Comparison of ENCODE assay signal across 19 mouse cellular contexts in the genomic region with DNA sequence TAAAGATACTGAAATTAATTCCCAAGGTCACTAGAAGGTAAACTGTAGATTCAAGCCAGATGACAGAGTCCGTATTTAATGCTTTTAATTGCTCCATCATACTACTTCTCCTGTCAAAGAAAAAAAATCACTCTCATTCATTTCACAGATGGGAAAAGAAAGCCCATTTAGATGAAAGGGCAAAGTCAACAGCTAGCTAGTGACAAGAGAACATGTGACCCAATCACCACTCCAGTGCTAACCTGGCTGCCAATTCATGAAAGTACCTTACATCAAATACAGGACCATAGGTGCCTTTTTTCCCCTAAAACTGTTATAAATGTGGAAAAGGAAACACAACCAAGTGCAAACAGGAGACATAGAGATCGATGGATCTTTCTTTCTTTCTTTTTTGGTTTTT. TPM values are rescaled to one million over a fixed set of nuclear protein-coding genes. Genes with fewer than 3 reads are reported as not detected.
DNase-seq lines count a peak whose midpoint lies in the region; ATAC-seq and TF ChIP-seq lines count a peak whose summit lies in the region.
"Had no signal": no experiment of that assay in that cellular context is flagged by ENCODE, and none has a peak within 500 bp of the region (broad histone marks: within the 10 kb centered on the region; RNA-seq: fewer than 3 reads in every experiment).

No protein-coding gene starts in this region.

- H3K36me3 ChIP-seq in heart, embryonic 15.5 days: no peaks in the 10 kb centered on the region
- no peaks in the 10 kb centered on the region for H3K36me3 ChIP-seq in heart, embryonic 11.5 days (ENCODE audit: control insufficient read depth, insufficient read depth, low read length)
- H3K36me3 ChIP-seq in liver, embryonic 12.5 days: peaks cover 14% of the 10 kb centered on the region; the same call in 1 of the 2 replicates
- no peaks in the 10 kb centered on the region for H3K36me3 ChIP-seq in liver, embryonic 11.5 days (ENCODE audit: control insufficient read depth, insufficient read depth, low read length)
- H3K36me3 ChIP-seq in intestine, embryonic 16.5 days (ENCODE audit: control insufficient read depth, insufficient read depth, low read length): no peaks in the 10 kb centered on the region
- no peaks in the 10 kb centered on the region for H3K36me3 ChIP-seq in myocyte (ENCODE audit: control insufficient read depth, insufficient read depth)
- H3K36me3 ChIP-seq: hindbrain, embryonic 12.5 days had no signal

- H3K9ac ChIP-seq in heart, embryonic 15.5 days: no peak overlapping the region
- H3K9ac ChIP-seq in heart, embryonic 11.5 days (ENCODE audit: low read depth, low read length): no peak overlapping the region
- peak overlapping the region; percentile 27; the same call in 1 of the 2 replicates for H3K9ac ChIP-seq in liver, embryonic 12.5 days
- no peak overlapping the region for H3K9ac ChIP-seq in liver, embryonic 11.5 days (ENCODE audit: low read depth, low read length)
- H3K9ac ChIP-seq in intestine, embryonic 16.5 days (ENCODE audit: low read depth, low read length): no peak overlapping the region
- H3K9ac ChIP-seq: hindbrain, embryonic 12.5 days had no signal

- H3K4me1 ChIP-seq in heart, embryonic 15.5 days (replicated peaks): peaks cover 36% of the 10 kb centered on the region
- H3K4me1 ChIP-seq in heart, embryonic 11.5 days (ENCODE audit: control insufficient read depth, insufficient read depth, low read length): peaks cover 5% of the 10 kb centered on the region; the same call in 1 of the 2 replicates
- H3K4me1 ChIP-seq in liver, embryonic 12.5 days: peaks cover 38% of the 10 kb centered on the region
- H3K4me1 ChIP-seq in liver, embryonic 11.5 days (replicated peaks; ENCODE audit: control insufficient read depth, insufficient read depth, low read length): peaks cover 6% of the 10 kb centered on the region; the same call in 1 of the 2 replicates
- H3K4me1 ChIP-seq in intestine, embryonic 16.5 days (ENCODE audit: control insufficient read depth, insufficient read depth, low read length): peaks cover 8% of the 10 kb centered on the region

- peak overlapping the region; percentile 60; the same call in 1 of the 2 replicates for H3K4me2 ChIP-seq in heart, embryonic 15.5 days
- H3K4me2 ChIP-seq in heart, embryonic 11.5 days: no peak overlapping the region; the same call in 1 of the 2 replicates
- H3K4me2 ChIP-seq in liver, embryonic 12.5 days: peak overlapping the region; percentile 48
- H3K4me2 ChIP-seq in liver, embryonic 11.5 days: no peak overlapping the region
- peak overlapping the region; percentile 35 for H3K4me2 ChIP-seq in intestine, embryonic 16.5 days (ENCODE audit: low read depth, low read length)
- H3K4me2 ChIP-seq in myocyte (ENCODE audit: low read depth): peak overlapping the region; percentile 78

- 92% methylated on average over 2 of the region's 2 CpGs for WGBS in heart, embryonic 15.5 days
- WGBS in heart, embryonic 11.5 days (ENCODE audit: insufficient replicate concordance): 86% methylated on average over 2 of the region's 2 CpGs
- WGBS in liver, embryonic 12.5 days (ENCODE audit: insufficient replicate concordance): 89% methylated on average over 2 of the region's 2 CpGs
- WGBS in liver, embryonic 11.5 days: 91% methylated on average over 2 of the region's 2 CpGs
- 81% methylated on average over 2 of the region's 2 CpGs for WGBS in intestine, embryonic 16.5 days

- peaks cover 82% of the 10 kb centered on the region for H3K79me2 ChIP-seq in myocyte (ENCODE audit: control insufficient read depth, insufficient read depth)

- no peaks in the 10 kb centered on the region for H3K27me3 ChIP-seq in heart, embryonic 15.5 days
- no peaks in the 10 kb centered on the region for H3K27me3 ChIP-seq in heart, embryonic 11.5 days (ENCODE audit: control insufficient read depth, insufficient read depth, low read length)
- H3K27me3 ChIP-seq in liver, embryonic 12.5 days (replicated peaks): no peaks in the 10 kb centered on the region
- no peaks in the 10 kb centered on the region for H3K27me3 ChIP-seq in liver, embryonic 11.5 days (replicated peaks; ENCODE audit: control insufficient read depth, insufficient read depth, low read length)
- no peaks in the 10 kb centered on the region for H3K27me3 ChIP-seq in intestine, embryonic 16.5 days (replicated peaks; ENCODE audit: control insufficient read depth, insufficient read depth, low read length)
- H3K27me3 ChIP-seq in myocyte (ENCODE audit: control insufficient read depth, insufficient read depth, insufficient read length): no peaks in the 10 kb centered on the region
- H3K27me3 ChIP-seq: hindbrain, embryonic 12.5 days; midbrain, embryonic 13.5 days had no signal

- no peak for TF ChIP-seq POLR2A in myocyte (IDR thresholded peaks at IDR 0.05; ENCODE audit: insufficient read length, low read depth)

- no peak overlapping the region for H3K27ac ChIP-seq in heart, embryonic 15.5 days
- no peak overlapping the region for H3K27ac ChIP-seq in heart, embryonic 11.5 days (ENCODE audit: low read depth, low read length)
- H3K27ac ChIP-seq in liver, embryonic 12.5 days: no peak overlapping the region
- no peak overlapping the region for H3K27ac ChIP-seq in liver, embryonic 11.5 days (ENCODE audit: low read depth, low read length)
- peak overlapping the region; percentile 45; the same call in 1 of the 2 replicates for H3K27ac ChIP-seq in intestine, embryonic 16.5 days (ENCODE audit: low read length)
- H3K27ac ChIP-seq: hindbrain, embryonic 12.5 days; midbrain, embryonic 13.5 days had no signal

- no peak for DNase-seq in liver, embryonic 11.5 days (ENCODE audit: low spot score)
- no peak for DNase-seq in right cerebral cortex, postnatal 36 days (ENCODE audit: low spot score in 2 of 2)
- no peak for DNase-seq in c-Kit-positive CD71-positive TER-119-positive erythroid progenitor cells, embryonic 14.5 days (ENCODE audit: low spot score)
- DNase-seq: adrenal gland, postnatal 10 days; cerebellum, adult 8-10 months; kidney, postnatal 10 days; right cerebral cortex, adult 18-20 months; spleen, adult 18-20 months; thymus, postnatal 25 days had no signal

- H3K9me3 ChIP-seq in heart, embryonic 15.5 days (replicated peaks): no peaks in the 10 kb centered on the region
- H3K9me3 ChIP-seq in heart, embryonic 11.5 days (replicated peaks; ENCODE audit: control insufficient read depth, low read length): no peaks in the 10 kb centered on the region
- H3K9me3 ChIP-seq in liver, embryonic 12.5 days (replicated peaks): no peaks in the 10 kb centered on the region
- no peaks in the 10 kb centered on the region for H3K9me3 ChIP-seq in liver, embryonic 11.5 days (ENCODE audit: control insufficient read depth, low read length)
- no peaks in the 10 kb centered on the region for H3K9me3 ChIP-seq in intestine, embryonic 16.5 days (ENCODE audit: control insufficient read depth, low read length)
- H3K9me3 ChIP-seq: hindbrain, embryonic 12.5 days; midbrain, embryonic 13.5 days had no signal

- no peak overlapping the region for H3K4me3 ChIP-seq in heart, embryonic 15.5 days
- H3K4me3 ChIP-seq in heart, embryonic 11.5 days (ENCODE audit: low read depth, low read length): no peak overlapping the region
- no peak overlapping the region for H3K4me3 ChIP-seq in liver, embryonic 12.5 days
- H3K4me3 ChIP-seq in liver, embryonic 11.5 days (ENCODE audit: low read depth, low read length): no peak overlapping the region
- H3K4me3 ChIP-seq in intestine, embryonic 16.5 days (ENCODE audit: low read length): no peak overlapping the region; the same call in 1 of the 2 replicates
- no peak overlapping the region for H3K4me3 ChIP-seq in myocyte

- no peak for ATAC-seq in heart, embryonic 15.5 days (replicated peaks; ENCODE audit: insufficient number of reproducible peaks, insufficient read depth, low FRiP score, low read depth)
- ATAC-seq in heart, embryonic 11.5 days (replicated peaks; ENCODE audit: insufficient number of reproducible peaks, low FRiP score, low TSS enrichment): no peak
- no peak for ATAC-seq in liver, embryonic 12.5 days
- no peak for ATAC-seq in liver, embryonic 11.5 days (replicated peaks; ENCODE audit: low FRiP score)
- no peak for ATAC-seq in intestine, embryonic 16.5 days
- ATAC-seq: CD4-positive, CD25-positive, alpha-beta regulatory T cell, adult 4 months; midbrain, embryonic 13.5 days had no signal

- H3ac ChIP-seq in myocyte (ENCODE audit: control insufficient read depth, insufficient read length): no peak overlapping the region

RNA-seq across cellular contexts. Expression of a gene that starts 1.7 kb away (rescaled TPM):
- 261 and 298 TPM in 2 replicates for polyA plus RNA-seq in heart, embryonic 15.5 days (2015; fragmentation: Nextera tagmentation; extraction: Ambion mirVana)
- polyA plus RNA-seq in heart, embryonic 11.5 days (2014; fragmentation: Nextera tagmentation; extraction: Ambion mirVana): 129 and 172 TPM in 2 replicates
- 92.2 and 103 TPM in 2 replicates for polyA plus RNA-seq in liver, embryonic 12.5 days (2016; fragmentation: Nextera tagmentation; extraction: Ambion mirVana)
- polyA plus RNA-seq in liver, embryonic 11.5 days (2014; fragmentation: Nextera tagmentation; extraction: Ambion mirVana): 122 and 128 TPM in 2 replicates
- polyA plus RNA-seq in intestine, embryonic 16.5 days (2015; fragmentation: Nextera tagmentation; extraction: Ambion mirVana): 232 and 255 TPM in 2 replicates
- 119 TPM for polyA plus RNA-seq in myocyte (2012; fragmentation: generic; extraction: Trizol)

RNA-seq across cellular contexts. Expression of a gene that starts 1.8 kb away (rescaled TPM):
- polyA plus RNA-seq in heart, embryonic 15.5 days (2015; fragmentation: Nextera tagmentation; extraction: Ambion mirVana): 361 and 426 TPM in 2 replicates
- 268 and 306 TPM in 2 replicates for polyA plus RNA-seq in heart, embryonic 11.5 days (2014; fragmentation: Nextera tagmentation; extraction: Ambion mirVana)
- polyA plus RNA-seq in liver, embryonic 12.5 days (2016; fragmentation: Nextera tagmentation; extraction: Ambion mirVana): 113 and 116 TPM in 2 replicates
- polyA plus RNA-seq in liver, embryonic 11.5 days (2014; fragmentation: Nextera tagmentation; extraction: Ambion mirVana): 145 and 167 TPM in 2 replicates
- polyA plus RNA-seq in intestine, embryonic 16.5 days (2015; fragmentation: Nextera tagmentation; extraction: Ambion mirVana): 340 and 367 TPM in 2 replicates
- polyA plus RNA-seq in myocyte (2012; fragmentation: generic; extraction: Trizol): 52.3 TPM

RNA-seq across cellular contexts. Expression of a gene that starts 47.3 kb away (rescaled TPM):
- polyA plus RNA-seq in heart, embryonic 15.5 days (2015; fragmentation: Nextera tagmentation; extraction: Ambion mirVana): not detected in 2 replicates
- not detected in 2 replicates for polyA plus RNA-seq in heart, embryonic 11.5 days (2014; fragmentation: Nextera tagmentation; extraction: Ambion mirVana)
- not detected in 2 replicates for polyA plus RNA-seq in liver, embryonic 12.5 days (2016; fragmentation: Nextera tagmentation; extraction: Ambion mirVana)
- polyA plus RNA-seq in liver, embryonic 11.5 days (2014; fragmentation: Nextera tagmentation; extraction: Ambion mirVana): not detected in 2 replicates
- not detected in 2 replicates for polyA plus RNA-seq in intestine, embryonic 16.5 days (2015; fragmentation: Nextera tagmentation; extraction: Ambion mirVana)
- 0.08 TPM for polyA plus RNA-seq in myocyte (2012; fragmentation: generic; extraction: Trizol)
- polyA plus RNA-seq: CD4-positive, CD25-positive, alpha-beta regulatory T cell, adult 4 months; limb, embryonic 14.5 days had no signal

RNA-seq across cellular contexts. Expression of a gene that starts 48.3 kb away (rescaled TPM):
- 0.18 and 0.25 TPM in 2 replicates for polyA plus RNA-seq in heart, embryonic 15.5 days (2015; fragmentation: Nextera tagmentation; extraction: Ambion mirVana)
- 0.21 and 0.23 TPM in 2 replicates for polyA plus RNA-seq in heart, embryonic 11.5 days (2014; fragmentation: Nextera tagmentation; extraction: Ambion mirVana)
- polyA plus RNA-seq in liver, embryonic 12.5 days (2016; fragmentation: Nextera tagmentation; extraction: Ambion mirVana): 0.08 and 0.12 TPM in 2 replicates
- polyA plus RNA-seq in liver, embryonic 11.5 days (2014; fragmentation: Nextera tagmentation; extraction: Ambion mirVana): 0.18 and 0.35 TPM in 2 replicates
- 0.40 and 0.56 TPM in 2 replicates for polyA plus RNA-seq in intestine, embryonic 16.5 days (2015; fragmentation: Nextera tagmentation; extraction: Ambion mirVana)
- 0.12 TPM for polyA plus RNA-seq in myocyte (2012; fragmentation: generic; extraction: Trizol)
- polyA plus RNA-seq: CD4-positive, CD25-positive, alpha-beta regulatory T cell, adult 4 months had no signal

RNA-seq across cellular contexts. Expression of a gene that starts 52.3 kb away (rescaled TPM):
- 0.25 and 0.46 TPM in 2 replicates for polyA plus RNA-seq in heart, embryonic 15.5 days (2015; fragmentation: Nextera tagmentation; extraction: Ambion mirVana)
- 0.24 and 0.62 TPM in 2 replicates for polyA plus RNA-seq in heart, embryonic 11.5 days (2014; fragmentation: Nextera tagmentation; extraction: Ambion mirVana)
- not detected in 2 replicates for polyA plus RNA-seq in liver, embryonic 12.5 days (2016; fragmentation: Nextera tagmentation; extraction: Ambion mirVana)
- not detected in 2 replicates for polyA plus RNA-seq in liver, embryonic 11.5 days (2014; fragmentation: Nextera tagmentation; extraction: Ambion mirVana)
- 0.15 and 0.29 TPM in 2 replicates for polyA plus RNA-seq in intestine, embryonic 16.5 days (2015; fragmentation: Nextera tagmentation; extraction: Ambion mirVana)
- polyA plus RNA-seq in myocyte (2012; fragmentation: generic; extraction: Trizol): 0.22 TPM
- polyA plus RNA-seq: CD4-positive, CD25-positive, alpha-beta regulatory T cell, adult 4 months; frontal cortex, adult 2 months; hindbrain, embryonic 12.5 days; midbrain, embryonic 13.5 days had no signal

Comparison
In these comparisons a context has a peak if more than half of its experiments do, and no peak if none do; other contexts are left out.
1. H3K4me2 ChIP-seq: peak in heart, embryonic 15.5 days (single experiment), liver, embryonic 12.5 days (single experiment), intestine, embryonic 16.5 days (single experiment) and myocyte (single experiment); none in heart, embryonic 11.5 days (single experiment) and liver, embryonic 11.5 days (single experiment).